Mouse (Mus musculus) brain, adult 2 months (tissue): Measurements from ENCODE around the gene Kcp.

Experiments
- DNase-seq: peaks from one replicate; pipeline ENCODE4 v3.0.0; 2011; ENCODE audit warnings: low read depth, low spot score

Gene Kcp

DNA sequence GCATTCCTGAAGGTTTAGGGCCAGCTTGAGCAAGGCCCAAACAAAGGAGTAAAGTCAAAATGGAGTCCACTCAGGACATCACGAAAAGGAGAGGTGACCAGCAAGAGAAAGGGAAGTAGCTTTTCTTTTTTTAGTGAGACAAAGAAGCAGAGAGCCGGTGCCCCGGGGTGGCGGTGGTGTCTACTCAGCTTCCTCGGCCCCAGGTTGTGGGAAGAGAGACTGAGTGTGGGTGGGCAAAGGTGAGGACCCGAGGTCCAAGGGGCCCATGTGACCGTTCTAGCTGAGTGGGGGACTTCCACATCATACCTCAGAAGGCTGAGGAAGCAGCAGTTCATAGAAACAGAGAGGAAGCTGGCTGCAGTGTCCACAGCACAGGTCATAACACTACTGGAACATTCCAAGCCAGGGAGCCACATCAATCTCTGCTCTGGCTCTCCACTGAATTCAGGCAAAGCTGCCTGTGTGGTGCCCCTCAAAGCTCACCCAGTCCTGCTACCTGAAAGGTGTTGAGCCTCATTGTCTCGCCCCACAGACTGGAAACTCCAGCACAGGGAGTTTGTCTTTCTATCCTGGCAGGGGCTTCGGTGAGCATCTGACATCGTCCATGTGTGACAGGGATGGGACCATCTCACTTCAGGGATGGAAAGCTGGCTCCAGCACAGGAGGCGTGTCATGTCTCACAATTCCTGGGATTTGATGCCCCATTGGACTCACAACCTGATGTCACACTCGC is 15.7 kb upstream of the Kcp start:
- no peak for DNase-seq

- DNase-seq, result no peak
Measured at GRCm38 (mm10) chr6:29522626-29523300, 15.0 kb upstream of the Kcp start.

DNA sequence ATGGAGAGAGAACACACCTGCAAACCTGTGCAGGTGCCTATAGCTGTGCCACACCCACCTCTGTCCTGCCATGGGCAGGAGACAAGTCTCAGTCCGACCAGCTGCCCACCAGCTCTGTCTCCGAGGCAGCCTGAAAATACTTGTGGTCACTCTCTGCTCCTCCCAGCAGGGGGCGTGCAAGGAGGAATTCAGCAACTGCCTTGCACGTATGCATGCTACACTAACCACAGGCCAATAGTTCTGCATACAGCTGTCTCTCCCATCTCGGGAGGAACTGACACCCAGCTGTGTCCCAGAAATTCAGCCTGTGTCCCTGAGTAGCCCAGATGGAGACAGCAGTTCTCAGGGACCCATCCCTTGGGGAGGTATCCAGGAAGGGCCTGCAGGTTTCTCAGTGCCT is 9.4 kb upstream of the Kcp start:
- DNase-seq, result peak; percentile 66

DNA sequence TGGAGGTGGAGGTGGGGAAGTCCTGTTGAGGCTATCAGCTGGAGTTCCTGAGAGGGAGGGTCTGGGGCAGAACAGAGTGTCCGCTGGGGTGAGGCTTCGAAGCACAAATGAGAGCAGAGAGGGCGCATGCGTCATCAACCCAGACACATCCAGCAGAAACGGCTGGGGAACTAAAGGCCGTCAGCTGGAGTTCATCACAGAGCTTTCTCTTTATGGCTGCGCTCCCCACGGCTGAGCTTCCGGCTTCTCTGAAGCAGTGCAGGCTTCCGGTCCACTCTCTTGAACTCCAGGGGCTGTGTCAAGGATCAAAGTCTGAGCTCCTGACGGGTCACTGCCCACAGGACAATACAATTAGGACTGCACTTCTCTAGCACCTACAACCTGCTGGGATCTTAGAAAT is 5.5 kb upstream of the Kcp start:
- DNase-seq, result peak; percentile 43

DNA sequence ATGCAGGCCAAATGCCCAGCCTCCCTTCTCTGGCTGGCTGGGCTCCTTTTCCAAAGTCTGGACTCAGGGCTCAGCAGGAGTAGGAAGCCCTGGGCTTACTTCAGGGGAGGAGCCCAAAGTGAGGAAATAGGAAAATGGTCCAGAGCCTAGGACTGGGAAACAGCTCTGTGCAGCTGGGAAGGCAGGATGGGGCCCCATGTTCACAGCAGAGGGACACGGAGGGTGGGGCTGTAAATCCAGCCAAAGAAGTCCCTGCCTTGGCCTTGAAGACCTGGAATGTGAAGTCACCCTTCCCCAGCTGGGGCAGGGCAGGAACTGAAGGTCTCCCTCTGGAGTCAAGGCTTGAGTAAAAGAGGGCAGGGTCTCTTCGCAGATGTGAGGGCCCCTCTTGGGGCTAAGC is 1.3 kb upstream of the Kcp start:
- no peak for DNase-seq

GRCm38 (mm10) chr6:29506834-29507233 is 918 bp downstream of the Kcp start:
- no peak for DNase-seq

- DNase-seq, result no peak
Measured at GRCm38 (mm10) chr6:29505493-29505892, 2.3 kb downstream of the Kcp start.

- peak; percentile 29 for DNase-seq
Measured at GRCm38 (mm10) chr6:29501599-29501998, 6.2 kb downstream of the Kcp start.

- DNase-seq, result no peak
Measured at GRCm38 (mm10) chr6:29500810-29501209, 6.9 kb downstream of the Kcp start.

- DNase-seq, result no peak
Measured at GRCm38 (mm10) chr6:29500177-29500576, 7.6 kb downstream of the Kcp start.

- DNase-seq, result no peak
Measured at GRCm38 (mm10) chr6:29497791-29498190, 10.0 kb downstream of the Kcp start.

- no peak for DNase-seq
Measured at GRCm38 (mm10) chr6:29496270-29496669, 11.5 kb downstream of the Kcp start.

DNA sequence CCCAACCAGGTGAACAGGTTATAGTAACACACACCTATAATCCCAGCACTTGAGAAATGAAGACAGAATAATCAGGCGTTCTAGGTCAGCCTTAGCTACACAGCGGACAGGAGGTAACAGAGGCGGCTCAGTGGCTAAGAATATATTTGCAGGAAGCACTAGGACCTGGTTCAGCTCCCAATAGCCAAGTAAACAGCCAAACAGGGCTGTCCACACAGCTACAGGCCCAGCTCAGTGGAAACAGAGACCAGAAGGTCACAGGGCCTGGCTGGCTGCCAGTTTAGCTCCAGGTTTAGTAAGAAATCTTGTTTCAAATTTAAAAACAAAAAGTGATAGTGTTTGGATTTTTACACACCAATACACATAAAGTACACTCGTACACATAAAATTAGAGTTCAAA is 13.7 kb downstream of the Kcp start:
- DNase-seq, result no peak

- DNase-seq, result no peak
Measured at GRCm38 (mm10) chr6:29485951-29486350, 21.8 kb downstream of the Kcp start.

DNA sequence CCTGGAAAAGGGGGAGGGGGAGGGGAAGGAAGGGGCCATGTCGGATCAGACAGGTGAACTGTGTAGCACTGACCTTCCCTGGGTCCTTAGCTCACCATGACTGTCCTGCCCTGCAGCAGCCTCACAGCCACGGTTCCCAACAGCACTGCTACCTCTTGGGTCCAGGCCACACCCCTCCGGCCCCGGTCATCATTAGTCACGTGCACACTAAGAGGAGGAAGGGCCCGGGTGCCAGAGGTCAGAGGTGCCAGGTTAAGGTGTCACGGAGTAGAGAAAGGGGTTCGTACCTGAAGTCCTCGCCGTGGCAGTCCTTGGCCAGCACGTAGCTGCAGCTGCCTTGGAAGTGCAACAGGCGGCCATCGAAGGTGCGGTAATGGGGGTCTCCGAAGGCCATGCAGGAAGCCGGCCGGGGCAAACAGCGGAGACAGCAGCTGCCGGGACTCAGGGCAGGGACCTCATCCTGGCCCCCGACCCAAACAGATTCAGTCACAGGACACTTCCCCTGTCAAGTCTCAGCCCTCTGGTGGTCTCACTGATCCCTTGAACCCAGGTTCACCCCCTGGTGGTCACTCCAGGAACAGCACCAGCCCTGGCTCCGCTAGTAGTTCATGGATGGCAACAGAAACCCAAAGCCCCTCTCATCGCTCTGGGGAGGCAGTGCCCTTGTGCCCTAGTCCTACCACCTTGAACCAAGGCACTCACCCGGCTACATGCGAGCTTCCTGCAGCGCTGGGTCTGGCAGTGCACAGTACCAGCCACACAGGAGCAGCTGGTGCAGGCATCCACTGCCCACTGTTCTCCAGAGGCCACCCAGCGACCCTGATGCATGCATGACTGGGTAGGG is 22.8 kb downstream of the Kcp start:
- DNase-seq, result peak; percentile 41

DNA sequence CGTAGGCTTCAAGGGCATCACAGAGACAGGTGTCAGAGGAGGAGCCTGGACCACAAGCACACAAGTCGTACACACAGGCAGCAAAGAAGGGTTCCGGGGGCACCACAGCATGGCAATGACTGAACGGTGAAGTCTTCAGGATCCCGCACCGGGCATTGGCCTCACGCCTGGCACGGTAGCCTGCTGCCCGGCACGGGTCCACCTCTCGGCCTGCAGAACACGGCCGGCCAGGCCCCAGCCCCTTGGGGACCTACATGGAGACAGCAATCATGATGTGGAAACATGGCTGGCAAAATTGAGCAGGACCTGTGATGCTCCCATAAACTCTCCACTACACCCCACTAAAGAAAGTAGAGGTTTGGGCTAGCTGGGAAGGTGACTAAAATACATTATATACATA is 25.1 kb downstream of the Kcp start:
- no peak for DNase-seq

DNA sequence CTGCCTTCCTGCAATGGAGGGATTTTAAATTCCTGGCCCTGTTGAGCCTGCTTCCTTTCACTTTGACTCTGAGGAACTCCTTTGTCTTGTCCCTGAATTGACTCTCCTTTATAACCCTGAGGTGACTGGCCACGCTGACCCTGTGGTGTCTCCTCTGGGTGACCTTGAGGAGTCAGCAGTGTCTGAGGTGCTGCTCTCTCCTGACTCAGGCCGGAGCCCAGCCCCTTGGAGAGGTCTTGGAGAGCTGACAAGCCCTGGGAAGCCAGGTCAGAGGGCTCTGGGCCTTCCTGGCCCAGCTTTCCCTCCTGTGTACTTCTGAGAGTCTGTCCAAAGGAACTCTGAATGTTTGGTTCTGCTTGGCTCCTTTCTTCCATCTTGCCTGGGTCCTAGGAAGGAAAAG is 33.0 kb downstream of the Kcp start:
- no peak for DNase-seq

- DNase-seq, result peak; percentile 89
Measured at GRCm38 (mm10) chr6:29473941-29474691, 33.6 kb downstream of the Kcp start.

DNA sequence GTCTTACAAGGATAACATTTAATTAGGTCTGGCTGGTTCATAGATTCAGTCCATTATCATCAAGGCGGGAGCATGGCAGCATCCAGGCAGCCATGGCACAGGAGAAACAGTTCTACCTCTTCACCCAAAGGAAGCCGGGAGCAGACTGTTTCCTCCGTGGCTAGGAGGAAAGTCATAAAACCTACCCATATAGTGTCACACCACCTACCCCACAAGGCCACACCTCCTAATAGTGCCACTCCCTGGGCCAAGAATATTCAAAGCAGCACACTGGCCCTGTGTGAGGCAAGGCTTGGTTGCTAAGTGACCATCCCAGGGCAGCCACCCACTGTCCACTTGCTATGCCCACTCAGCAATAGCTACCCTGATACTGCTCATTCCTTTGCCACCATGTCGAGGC is 36.6 kb downstream of the Kcp start, which contains the start of gene Atp6v1fnb:
Gene Atp6v1fnb (plus strand): TSS at position 301 of the 400 bp plus-strand sequence.
- DNase-seq, result no peak

GRCm38 (mm10) chr6:29468851-29469250 is 38.9 kb downstream of the Kcp start:
- no peak for DNase-seq

- DNase-seq, result peak; percentile 99
Measured at GRCm38 (mm10) chr6:29467583-29468354, 40.0 kb downstream of the Kcp start, which contains the start of gene Atp6v1f. Atp6v1f (plus strand) TSS chr6:29467718.
